Mouse (Mus musculus) bone marrow macrophage, adult 2 months (primary cell): Measurements from ENCODE around the gene Clec4e.

Source experiments
- CTCF ChIP-seq: IDR thresholded peaks from 2 replicates; pipeline ENCODE4 v1.5.1; 2012; ENCODE audit warnings: low read depth, mild to moderate bottlenecking, low read length, moderate library complexity
- POLR2A ChIP-seq: IDR thresholded peaks from 2 replicates; pipeline ENCODE4 v1.6.1; 2012; ENCODE audit warnings: mild to moderate bottlenecking, low read depth, low read length, borderline replicate concordance

- no peak for TF ChIP-seq CTCF
- no peak for TF ChIP-seq POLR2A
Observed at GRCm38 (mm10) chr6:123266945-123267344, 22.7 kb downstream of the Clec4e start.
